Mouse (Mus musculus) forebrain, embryonic 15.5 days (tissue): Measurements from ENCODE around the gene Kif1a. TPM values are rescaled to one million over a fixed set of nuclear protein-coding genes. Genes with fewer than 3 reads are reported as not detected.

Experiments
- ATAC-seq: fragments of 200-750 bp; cut with Nextera tagmentation; replicated peaks from 2 replicates; pipeline ENCODE4 v1.8.0; 2017; ENCODE audit warnings: mild to moderate bottlenecking, moderate TSS enrichment, moderate library complexity
- H3K27ac ChIP-seq: fragments of 300-500 bp; sonication (generic); replicated peaks from 2 replicates; pipeline ENCODE4 v1.5.1; 2015; ENCODE audit warnings: mild to moderate bottlenecking, inconsistent platforms
- H3K27me3 ChIP-seq: fragments of 300-500 bp; sonication (generic); 2 replicates; pipeline ENCODE4 v1.6.1; 2015; ENCODE audit warnings: inconsistent platforms
- H3K36me3 ChIP-seq: fragments of 300-500 bp; sonication (generic); 2 replicates; pipeline ENCODE4 v1.6.1; 2015; ENCODE audit warnings: mild to moderate bottlenecking, inconsistent platforms
- H3K4me1 ChIP-seq: fragments of 300-500 bp; sonication (generic); 2 replicates; pipeline ENCODE4 v1.6.1; 2015; ENCODE audit warnings: inconsistent platforms
- H3K4me2 ChIP-seq: fragments of 300-500 bp; sonication (generic); replicated peaks from 2 replicates; pipeline ENCODE4 v1.6.1; 2015; ENCODE audit warnings: mild to moderate bottlenecking, inconsistent platforms
- H3K4me3 ChIP-seq: fragments of 300-500 bp; sonication (generic); 2 replicates; pipeline ENCODE4 v1.5.1; 2015; ENCODE audit warnings: mild to moderate bottlenecking, inconsistent platforms
- H3K9ac ChIP-seq: fragments of 300-500 bp; sonication (generic); replicated peaks from 2 replicates; pipeline ENCODE4 v1.6.1; 2015; ENCODE audit warnings: mild to moderate bottlenecking, inconsistent platforms
- H3K9me3 ChIP-seq: fragments of 300-500 bp; sonication (generic); 2 replicates; pipeline ENCODE4 v1.6.1; 2016; ENCODE audit warnings: inconsistent platforms
- WGBS: fragments of 180-500 bp; shearing (Covaris S2); methylation state at CpG from one replicate; pipeline ENCODE4 v1.1.7; 2015; ENCODE audit warnings: mixed read lengths; 5-methylcytosine and 5-hydroxymethylcytosine counted together
- polyA plus RNA-seq: library from polyadenylated mRNA; unstranded; fragments of >200 nt; fragmentation: Nextera tagmentation; extraction: Ambion mirVana; gene quantifications from 2 replicates; pipeline ENCODE4 v1.2.1, GENCODE M21; 2015

Kif1a gene
- polyA plus RNA-seq, 1 experiment from 2014 or later: 336 TPM

- no peak overlapping the region for H3K27ac ChIP-seq
- WGBS: 79% methylated on average over 7 of the region's 7 CpGs
- H3K36me3 ChIP-seq: peaks cover 7% of the 10 kb centered on the region; the same call in 1 of the 2 replicates
- H3K9me3 ChIP-seq: no peaks in the 10 kb centered on the region
- ATAC-seq: no peak
- H3K9ac ChIP-seq: no peak overlapping the region
- no peaks in the 10 kb centered on the region for H3K4me1 ChIP-seq
- H3K27me3 ChIP-seq: no peaks in the 10 kb centered on the region
- H3K4me3 ChIP-seq: no peak overlapping the region
- no peak overlapping the region for H3K4me2 ChIP-seq
Measured at GRCm38 (mm10) chr1:93012103-93012585, 89.6 kb downstream of the Kif1a start.

GRCm38 (mm10) chr1:93010731-93011130 lies 91.0 kb downstream of the Kif1a start:
- H3K4me2 ChIP-seq: no peak overlapping the region
- ATAC-seq: no peak
- H3K27ac ChIP-seq: no peak overlapping the region
- H3K4me1 ChIP-seq: no peaks in the 10 kb centered on the region
- no peaks in the 10 kb centered on the region for H3K9me3 ChIP-seq
- WGBS: 34% methylated on average over 3 of the region's 3 CpGs
- no peaks in the 10 kb centered on the region for H3K27me3 ChIP-seq
- H3K36me3 ChIP-seq: no peaks in the 10 kb centered on the region
- H3K9ac ChIP-seq: no peak overlapping the region
- no peak overlapping the region for H3K4me3 ChIP-seq

GRCm38 (mm10) chr1:93009196-93009595 lies 92.6 kb downstream of the Kif1a start:
- Histone ChIP-seq H3K4me3 (no peak overlapping the region), H3K9ac (no peak overlapping the region), H3K4me2 (no peak overlapping the region), H3K4me1 (no peaks in the 10 kb centered on the region), H3K36me3 (no peaks in the 10 kb centered on the region), H3K9me3 (no peaks in the 10 kb centered on the region), H3K27ac (no peak overlapping the region), H3K27me3 (no peaks in the 10 kb centered on the region)
- WGBS: 69% methylated on average over 4 of the region's 4 CpGs
- no peak for ATAC-seq

GRCm38 (mm10) chr1:93006061-93006460 lies 95.7 kb downstream of the Kif1a start, which contains the start of gene Aqp12:
Gene Aqp12, plus strand, starts transcription at chr1:93006334.
- H3K4me1 ChIP-seq: no peaks in the 10 kb centered on the region
- no peaks in the 10 kb centered on the region for H3K36me3 ChIP-seq
- H3K9me3 ChIP-seq: no peaks in the 10 kb centered on the region; the same call in 1 of the 2 replicates
- H3K9ac ChIP-seq: no peak within 1 kb of the TSS
- H3K4me3 ChIP-seq: no peak within 1 kb of the TSS
- H3K4me2 ChIP-seq: no peak within 1 kb of the TSS
- WGBS: 75% methylated on average over 7 of the region's 7 CpGs
- no peaks in the 10 kb centered on the region for H3K27me3 ChIP-seq
- no peak for ATAC-seq
- H3K27ac ChIP-seq: no peak within 1 kb of the TSS

GRCm38 (mm10) chr1:92992880-92993279 lies 108.9 kb downstream of the Kif1a start:
- H3K36me3 ChIP-seq: no peaks in the 10 kb centered on the region
- H3K4me2 ChIP-seq: no peak overlapping the region
- H3K27me3 ChIP-seq: no peaks in the 10 kb centered on the region
- H3K9me3 ChIP-seq: no peaks in the 10 kb centered on the region
- WGBS: 76% methylated on average over 2 of the region's 2 CpGs
- H3K9ac ChIP-seq: no peak overlapping the region
- H3K27ac ChIP-seq: no peak overlapping the region
- H3K4me1 ChIP-seq: no peaks in the 10 kb centered on the region
- H3K4me3 ChIP-seq: no peak overlapping the region
- ATAC-seq: no peak

- ATAC-seq: no peak
- Histone ChIP-seq H3K4me2 (no peak overlapping the region), H3K36me3 (no peaks in the 10 kb centered on the region), H3K27ac (no peak overlapping the region), H3K4me1 (no peaks in the 10 kb centered on the region), H3K9ac (no peak overlapping the region), H3K4me3 (no peak overlapping the region), H3K9me3 (no peaks in the 10 kb centered on the region), H3K27me3 (no peaks in the 10 kb centered on the region)
- WGBS: 80% methylated on average over 6 of the region's 6 CpGs
Measured at GRCm38 (mm10) chr1:92992214-92992855, 109.4 kb downstream of the Kif1a start.

- Histone ChIP-seq H3K27ac (no peak overlapping the region), H3K4me3 (no peak overlapping the region), H3K4me1 (no peaks in the 10 kb centered on the region), H3K9me3 (no peaks in the 10 kb centered on the region), H3K4me2 (no peak overlapping the region), H3K36me3 (no peaks in the 10 kb centered on the region), H3K27me3 (no peaks in the 10 kb centered on the region), H3K9ac (no peak overlapping the region)
- WGBS: 74% methylated on average over 4 of the region's 4 CpGs
- ATAC-seq: no peak
Measured at GRCm38 (mm10) chr1:92989891-92990290, 111.9 kb downstream of the Kif1a start.

- Histone ChIP-seq H3K4me2 (no peak overlapping the region), H3K27ac (no peak overlapping the region), H3K9me3 (no peaks in the 10 kb centered on the region), H3K4me3 (no peak overlapping the region), H3K4me1 (no peaks in the 10 kb centered on the region), H3K27me3 (no peaks in the 10 kb centered on the region), H3K9ac (no peak overlapping the region), H3K36me3 (no peaks in the 10 kb centered on the region)
- 91% methylated on average over 4 of the region's 4 CpGs for WGBS
- no peak for ATAC-seq
Measured at GRCm38 (mm10) chr1:92988894-92989293, 112.9 kb downstream of the Kif1a start.

- Histone ChIP-seq H3K27me3 (no peaks in the 10 kb centered on the region), H3K4me3 (no peak overlapping the region), H3K9me3 (no peaks in the 10 kb centered on the region), H3K9ac (no peak overlapping the region), H3K4me1 (no peaks in the 10 kb centered on the region), H3K36me3 (no peaks in the 10 kb centered on the region), H3K27ac (no peak overlapping the region), H3K4me2 (no peak overlapping the region)
- no peak for ATAC-seq
- 85% methylated on average over 5 of the region's 5 CpGs for WGBS
Measured at GRCm38 (mm10) chr1:92984999-92985398, 116.8 kb downstream of the Kif1a start.

- Histone ChIP-seq H3K9me3 (no peaks in the 10 kb centered on the region), H3K4me1 (0 out of 2 replicates have a peak, but pooled peaks cover 3% of the 10 kb centered on the region), H3K9ac (no peak overlapping the region), H3K36me3 (no peaks in the 10 kb centered on the region), H3K4me3 (no peak overlapping the region), H3K4me2 (no peak overlapping the region), H3K27me3 (no peaks in the 10 kb centered on the region), H3K27ac (no peak overlapping the region)
- 90% methylated on average over 17 of the region's 17 CpGs for WGBS
- no peak for ATAC-seq
Measured at GRCm38 (mm10) chr1:92982931-92983605, 118.7 kb downstream of the Kif1a start.

- Histone ChIP-seq H3K36me3 (no peaks in the 10 kb centered on the region), H3K4me1 (0 out of 2 replicates have a peak, but pooled peaks cover 3% of the 10 kb centered on the region), H3K4me3 (no peak overlapping the region), H3K9ac (no peak overlapping the region), H3K27ac (no peak overlapping the region), H3K9me3 (no peaks in the 10 kb centered on the region), H3K4me2 (no peak overlapping the region), H3K27me3 (no peaks in the 10 kb centered on the region)
- no peak for ATAC-seq
- 88% methylated on average over 7 of the region's 7 CpGs for WGBS
Measured at GRCm38 (mm10) chr1:92981056-92981845, 120.5 kb downstream of the Kif1a start.

- H3K4me2 ChIP-seq: no peak overlapping the region
- no peak overlapping the region for H3K27ac ChIP-seq
- ATAC-seq: 0 out of 2 replicates have a peak, but pooled peaks have one; percentile 53
- H3K4me1 ChIP-seq: 0 out of 2 replicates have a peak, but pooled peaks cover 3% of the 10 kb centered on the region
- H3K9ac ChIP-seq: no peak overlapping the region
- no peaks in the 10 kb centered on the region for H3K9me3 ChIP-seq
- H3K27me3 ChIP-seq: no peaks in the 10 kb centered on the region
- H3K4me3 ChIP-seq: no peak overlapping the region
- H3K36me3 ChIP-seq: no peaks in the 10 kb centered on the region
- whole genome bisulfite sequencing: 37% methylated on average over 11 of the region's 11 CpGs
Measured at GRCm38 (mm10) chr1:92979073-92979602, 122.6 kb downstream of the Kif1a start.
